Mouse (Mus musculus) layer of hippocampus, adult 18-20 months (tissue): Measurements from ENCODE around the gene Eno2. TPM values are rescaled to one million over a fixed set of nuclear protein-coding genes. Genes with fewer than 3 reads are reported as not detected.

ENCODE experiments used
- DNase-seq, 2 experiments: peaks; one replicate each; pipeline ENCODE4 v3.0.0; 2022; ENCODE audit warnings: low spot score in 2 of 2
- total RNA-seq, 2 experiments: library from RNA; stranded (reverse); gene quantifications; 2 replicates each; pipeline ENCODE4 v1.2.3; 2021

Eno2 gene
- total RNA-seq, 2 experiments from 2014 or later = 1,059 TPM

DNA sequence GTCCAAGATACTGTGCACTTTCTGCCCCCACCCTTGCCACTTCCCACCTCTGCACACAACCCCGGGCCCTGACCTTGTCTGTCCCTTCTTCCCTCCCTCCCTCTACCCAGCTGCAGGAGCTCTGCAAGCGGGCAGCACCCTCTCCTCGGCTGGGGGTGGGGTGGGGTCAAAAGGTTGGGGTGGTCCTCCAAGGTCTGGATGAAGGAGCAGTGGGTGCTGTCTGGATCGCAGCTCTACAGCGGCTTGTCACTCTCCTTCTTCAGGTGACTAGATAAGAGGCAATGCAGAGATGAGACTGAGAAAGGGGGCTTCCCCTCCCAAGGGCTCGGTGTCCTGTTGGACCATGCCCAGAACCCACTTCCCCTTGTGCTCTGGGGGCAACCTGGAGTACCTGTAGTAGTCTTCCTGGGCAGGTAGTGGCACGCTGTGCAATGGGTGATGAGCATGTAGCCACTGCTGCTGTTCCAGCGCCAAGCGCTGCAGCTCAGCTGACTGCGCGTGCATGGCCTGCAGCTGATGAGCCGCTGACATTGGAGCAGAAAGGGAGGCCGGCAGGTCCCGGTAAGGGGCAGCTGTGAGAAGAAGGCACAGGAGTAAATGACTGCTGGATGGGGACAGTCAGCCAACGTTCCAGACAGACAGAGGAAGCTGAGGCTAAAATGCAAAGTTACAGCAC lies 26.5 kb downstream of the Eno2 start:
- DNase-seq = no peak

DNA sequence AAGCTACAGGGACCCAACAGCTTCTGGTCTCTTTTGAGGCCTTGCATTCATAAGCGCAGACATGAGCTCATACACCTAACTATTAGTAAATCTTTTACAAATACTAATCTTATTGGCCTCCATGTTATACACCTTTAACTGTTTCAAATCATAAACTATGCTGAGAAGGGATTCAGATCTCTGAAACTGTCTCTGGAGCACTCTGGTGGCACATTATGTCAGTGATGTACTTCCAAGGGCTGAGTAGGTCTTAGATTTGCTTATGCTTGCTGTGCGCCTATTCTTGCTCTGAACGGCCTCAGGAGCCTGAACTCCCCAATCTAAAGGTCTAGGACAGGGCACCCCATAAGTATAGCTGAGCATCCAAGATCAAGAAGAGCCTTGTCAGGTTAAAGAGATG lies 27.6 kb downstream of the Eno2 start:
- no peak for DNase-seq

DNA sequence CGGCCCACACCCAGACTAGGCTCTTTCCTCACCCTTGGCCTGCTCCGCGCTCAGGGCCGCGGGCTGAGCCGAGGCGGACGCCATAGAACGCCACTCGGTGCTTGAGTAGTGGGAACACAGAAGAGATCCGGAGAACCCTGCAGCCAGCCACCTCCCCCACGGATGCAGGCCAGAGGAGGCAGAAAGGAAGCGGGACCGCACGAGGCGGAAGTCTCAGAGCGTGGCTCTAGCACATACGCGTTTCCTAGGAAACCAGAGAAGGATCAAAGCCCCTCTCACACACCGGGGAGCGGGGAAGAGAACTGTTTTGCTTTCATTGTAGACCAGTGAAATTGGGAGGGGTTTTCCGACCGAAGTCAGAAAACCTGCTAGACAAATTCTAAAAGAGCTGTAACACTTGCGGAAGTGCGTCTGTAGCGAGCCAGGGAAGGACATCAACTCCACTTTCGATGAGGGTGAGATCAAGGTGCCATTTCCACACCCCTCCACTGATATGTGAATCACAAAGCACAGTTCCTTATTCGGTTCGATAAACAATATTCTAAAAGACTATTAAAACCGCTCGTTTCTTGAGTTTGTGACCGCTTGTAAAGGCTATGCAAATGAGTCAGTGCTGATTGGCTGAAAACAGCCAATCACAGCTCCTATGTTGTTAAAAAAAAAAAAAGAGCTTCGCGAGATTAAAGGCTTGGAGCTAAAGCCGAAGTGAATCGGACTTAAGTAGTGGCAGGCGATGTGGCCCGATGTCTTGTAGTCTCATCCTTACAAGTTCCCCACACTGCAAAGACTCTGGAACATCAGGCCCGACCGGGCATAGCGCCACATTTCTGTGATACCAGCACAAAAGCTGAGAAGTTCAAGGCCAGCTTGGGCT lies 28.3 kb downstream of the Eno2 start, which contains the start of gene Grcc10:
Grcc10 (minus strand) TSS at position 487 of the 874 bp plus-strand sequence.
- DNase-seq = peak; percentile 87 to 91

DNA sequence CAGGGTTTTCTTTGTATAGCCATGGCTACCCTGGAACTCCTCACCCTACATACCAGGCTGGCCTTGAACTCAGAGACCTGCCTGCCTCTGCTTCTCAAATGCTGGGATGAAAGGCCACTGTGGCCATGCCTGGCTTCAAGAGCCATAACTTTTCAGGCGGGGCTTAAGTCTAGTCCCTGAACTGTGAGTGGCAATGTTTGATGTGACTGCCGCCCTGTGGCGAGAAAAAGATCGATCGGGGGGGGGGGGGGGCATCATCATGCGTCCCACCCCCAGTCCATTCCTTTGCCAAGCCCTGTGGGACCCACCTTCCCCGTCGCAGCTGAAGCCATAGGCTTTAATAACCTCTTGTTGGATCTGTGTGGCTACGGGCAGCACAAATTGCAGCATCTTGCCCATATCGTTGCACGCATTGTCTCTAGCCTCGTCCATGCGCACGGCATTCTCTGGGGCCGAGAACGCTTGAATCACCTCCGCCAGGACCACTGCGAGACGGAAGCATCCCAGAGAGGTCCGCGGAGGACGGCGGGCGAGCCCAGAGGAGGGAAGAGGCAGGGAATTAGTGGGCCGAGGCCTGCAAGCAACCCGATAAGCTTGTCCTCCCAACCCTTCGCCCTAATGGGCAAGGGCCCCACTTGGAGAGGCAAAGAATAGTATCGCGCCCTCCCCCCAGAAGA lies 29.1 kb downstream of the Eno2 start:
- peak in 1 of 2 experiments; percentile 60 for DNase-seq

DNA sequence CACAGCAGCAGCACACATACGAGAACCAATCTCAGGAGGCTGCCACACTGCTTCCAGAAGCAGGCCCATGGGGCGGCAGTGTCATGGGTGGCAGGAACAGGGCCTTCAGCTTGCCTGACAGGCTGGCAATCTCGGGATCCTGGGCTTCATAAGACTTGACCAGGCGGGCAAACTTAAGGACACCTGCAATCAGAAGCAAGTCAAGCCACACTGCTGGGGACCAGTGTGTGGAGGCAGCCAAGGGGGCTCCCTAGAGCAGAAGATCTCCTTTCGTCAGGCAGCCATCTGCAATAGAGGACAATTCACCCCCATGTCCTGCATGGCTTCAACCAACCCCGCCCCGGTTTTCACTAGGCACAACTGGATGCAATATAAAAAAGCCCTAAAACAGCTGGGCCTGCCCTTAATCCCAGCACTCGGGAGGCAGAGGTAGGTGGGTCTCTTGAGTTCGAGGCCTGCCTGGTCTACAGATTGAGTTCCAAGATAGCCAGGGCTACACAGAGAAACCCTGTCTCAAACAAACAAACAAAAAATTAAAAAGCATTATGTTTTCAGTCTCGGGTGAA lies 30.2 kb downstream of the Eno2 start:
- no peak for DNase-seq

DNA sequence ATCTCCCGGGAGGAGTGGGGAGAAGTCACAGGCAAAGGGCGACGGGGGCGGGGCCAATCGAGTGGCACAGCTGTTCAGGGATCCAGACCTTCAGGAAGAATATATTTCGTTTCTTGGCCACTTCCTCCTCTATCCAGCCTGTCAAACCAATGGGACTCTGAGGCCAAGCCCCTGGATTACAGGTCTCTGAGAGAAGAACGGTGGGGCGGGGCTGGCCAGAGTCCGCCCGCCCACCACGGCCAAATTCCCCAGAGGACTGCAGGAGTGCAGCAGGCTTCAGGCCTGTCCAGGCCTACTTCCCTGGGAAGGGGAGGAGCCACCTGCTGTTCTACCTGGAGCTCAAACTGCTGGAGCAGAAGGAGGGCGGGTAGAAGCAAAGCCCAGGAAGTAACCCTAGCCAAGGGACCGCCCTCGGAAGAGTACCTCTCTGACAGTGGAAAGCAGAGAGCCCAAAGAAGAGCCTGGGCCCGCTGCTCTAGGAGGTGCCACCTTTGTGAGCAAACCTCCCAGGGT lies 30.9 kb downstream of the Eno2 start, which contains the start of gene Ptpn6:
Ptpn6 (minus strand) TSS at position 204 of the 513 bp plus-strand sequence.
- DNase-seq = no peak

DNA sequence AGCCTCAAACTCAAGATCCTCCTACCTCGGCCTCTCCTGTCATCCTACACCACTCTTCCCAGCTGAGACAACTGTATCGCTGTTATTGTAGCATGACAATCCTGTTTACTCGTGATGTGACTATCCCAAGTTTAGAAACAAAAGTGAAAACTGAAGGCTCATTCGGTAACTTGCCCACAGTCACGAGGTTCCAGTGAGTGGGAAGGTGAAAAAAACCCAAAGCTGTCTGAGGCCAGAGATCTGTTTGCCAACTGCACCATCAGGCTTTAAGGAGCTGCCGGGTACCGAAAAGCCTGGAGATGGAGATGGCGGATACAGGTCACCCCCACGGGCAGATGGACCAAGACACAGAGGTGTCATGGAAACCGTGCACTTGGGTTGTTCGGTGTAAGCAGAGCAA lies 32.4 kb downstream of the Eno2 start:
- DNase-seq = no peak

DNA sequence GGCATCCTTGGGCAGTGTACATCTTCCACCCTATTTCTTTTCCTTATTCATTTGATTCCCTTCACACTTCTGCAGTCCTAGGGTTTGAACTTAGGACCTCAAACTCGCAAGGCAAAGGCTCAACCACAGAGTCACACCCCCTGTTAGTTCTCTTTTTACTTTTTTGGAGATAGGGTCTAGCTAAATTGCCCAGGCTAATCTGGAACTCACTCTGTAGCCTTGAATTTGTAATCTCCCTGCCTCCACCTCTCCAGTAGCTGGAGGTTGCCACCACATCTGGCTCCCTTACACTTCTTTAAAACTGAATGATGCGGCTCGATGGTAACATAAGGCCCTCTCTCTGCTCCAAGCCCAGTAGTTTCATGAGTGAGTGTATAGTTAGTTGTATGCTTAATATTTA lies 35.1 kb downstream of the Eno2 start:
- DNase-seq = no peak

DNA sequence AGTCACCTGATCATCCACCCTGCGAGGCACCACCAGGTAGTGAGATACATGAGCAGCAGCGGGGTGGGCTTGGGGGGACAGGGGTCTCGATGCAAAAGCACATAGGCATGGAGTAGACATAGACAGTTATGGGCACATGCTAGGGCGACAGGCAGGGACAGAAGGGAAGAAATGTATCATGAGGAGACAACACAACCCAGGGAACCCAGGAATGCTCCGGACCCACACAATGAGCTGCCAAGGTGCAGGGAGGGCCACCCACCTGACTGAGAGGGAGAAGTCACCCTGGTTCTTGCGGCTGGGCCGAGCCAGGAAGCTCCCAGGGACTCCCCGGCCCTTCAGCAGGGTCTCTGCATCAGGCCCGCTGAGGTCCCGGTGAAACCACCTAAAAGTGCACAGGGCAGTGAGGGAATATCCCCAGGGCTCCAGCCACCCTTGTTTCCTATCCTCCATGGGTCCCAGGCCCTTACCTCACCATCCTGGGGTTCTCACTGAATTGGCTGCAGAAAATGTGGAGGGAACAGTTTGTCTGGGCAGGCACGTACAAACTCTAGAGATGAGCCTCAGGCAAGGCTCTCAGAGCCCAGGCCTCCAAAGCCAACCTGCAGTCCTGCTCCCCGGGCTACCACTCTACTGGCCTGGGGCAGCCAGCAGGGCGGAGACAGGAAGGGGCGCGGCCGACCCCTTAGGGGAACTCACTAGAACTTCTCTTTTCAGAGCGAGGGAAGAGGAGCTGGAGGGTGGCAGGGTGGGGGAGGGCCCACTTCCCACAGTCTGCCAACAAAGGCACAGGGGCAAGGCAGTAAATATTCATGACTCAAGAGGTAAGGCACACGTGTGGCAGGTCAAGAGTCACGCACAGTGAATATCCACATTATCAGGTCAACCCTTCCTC lies 36.8 kb downstream of the Eno2 start:
- DNase-seq = no peak

DNA sequence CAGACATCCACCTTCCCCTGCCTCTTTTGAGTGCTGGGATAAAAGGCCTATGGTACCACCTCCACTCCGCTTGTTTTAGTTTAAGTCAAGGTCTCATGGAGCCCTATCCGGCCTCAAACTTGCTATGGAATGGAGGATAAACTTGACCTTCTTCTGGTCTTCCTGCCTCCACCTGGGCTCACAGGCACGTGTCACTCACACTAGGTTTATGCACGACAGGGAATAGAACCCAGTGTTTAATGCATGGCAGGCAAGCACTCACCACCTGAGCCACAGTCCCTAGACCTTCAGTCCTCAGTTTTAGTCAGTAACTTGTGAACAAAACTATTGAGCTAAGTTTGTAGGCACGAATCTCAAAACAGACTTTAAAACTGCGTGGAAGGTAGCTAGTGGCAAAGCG lies 38.4 kb downstream of the Eno2 start:
- DNase-seq = no peak

DNA sequence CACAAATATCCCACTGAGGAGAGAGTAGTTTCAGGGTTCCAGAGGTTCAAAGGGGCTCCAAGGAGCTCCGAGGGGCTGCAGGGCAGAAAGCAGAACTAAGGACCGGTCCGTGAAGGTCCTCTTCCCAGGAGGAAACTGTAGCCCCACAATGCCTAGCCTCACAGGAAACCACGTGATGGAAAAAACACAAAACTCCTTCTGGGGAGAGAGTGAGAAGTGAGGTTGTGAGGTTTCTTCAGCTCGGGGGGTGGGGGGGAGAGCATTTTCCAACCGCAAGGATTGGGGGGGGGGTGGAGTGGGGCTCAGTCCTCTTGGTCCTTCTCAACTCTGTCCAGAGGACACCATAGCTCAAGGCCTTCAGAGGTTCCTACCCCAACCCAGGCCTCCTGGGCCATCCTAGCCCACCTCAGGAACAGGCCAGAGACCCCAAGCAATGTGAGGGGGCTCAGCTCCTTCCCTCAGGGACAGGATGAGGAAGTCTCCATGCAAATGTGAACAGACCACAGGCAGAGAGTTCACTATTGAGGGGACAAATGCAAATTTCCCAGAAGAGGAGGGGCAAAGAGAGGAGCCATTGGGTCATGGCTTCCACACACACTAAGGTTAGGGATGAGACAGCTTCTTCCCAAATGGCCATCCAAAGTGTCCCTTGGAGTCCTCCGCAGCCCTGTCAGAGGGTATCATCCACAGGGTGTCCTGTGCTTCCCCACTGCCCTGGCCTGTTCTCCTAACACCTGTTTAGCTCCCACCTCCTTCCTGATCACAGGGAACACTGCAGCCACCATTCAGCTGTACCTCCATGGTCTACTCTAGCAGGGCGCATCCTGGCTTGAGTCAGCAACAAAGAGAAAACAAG lies 39.4 kb downstream of the Eno2 start:
- DNase-seq = no peak

DNA sequence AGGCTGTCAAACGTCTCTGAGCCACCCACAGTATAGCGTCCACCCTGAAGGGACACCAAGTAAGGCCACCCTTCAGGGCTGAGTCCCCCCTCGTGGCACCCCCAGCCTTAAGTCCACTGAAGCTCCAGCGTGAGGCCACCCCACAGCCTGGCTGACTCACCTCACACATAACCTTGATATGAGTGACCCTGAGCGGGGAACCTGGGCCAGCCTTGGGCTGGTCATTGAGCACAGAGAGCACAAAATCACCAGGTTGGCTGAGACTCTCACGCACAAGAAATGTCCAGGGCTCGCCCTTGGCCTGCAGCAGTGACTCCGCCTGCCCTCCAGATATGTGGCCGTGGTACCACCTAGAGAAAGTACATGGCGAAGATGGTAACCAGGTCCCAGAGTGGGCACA lies 40.9 kb downstream of the Eno2 start:
- DNase-seq = no peak

DNA sequence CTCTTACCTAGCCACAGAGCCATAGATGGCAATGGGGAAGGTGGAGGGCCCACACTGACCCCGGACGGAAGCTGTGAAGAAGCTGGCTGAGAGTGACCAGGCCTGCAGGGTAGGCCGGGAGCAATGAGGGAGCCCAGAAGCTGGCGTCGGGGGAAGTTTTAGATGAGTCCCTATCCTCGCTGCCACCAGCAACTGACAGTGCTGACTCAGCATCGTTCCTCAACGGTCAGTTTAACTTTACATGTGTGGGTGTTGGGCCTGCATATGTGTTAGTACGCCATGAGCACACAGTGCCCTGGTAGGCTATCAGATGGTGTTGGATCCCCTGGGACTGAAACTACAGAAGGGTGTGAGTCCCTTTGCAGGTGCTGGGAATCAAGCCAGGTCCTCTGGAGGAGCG lies 45.0 kb downstream of the Eno2 start:
- no peak for DNase-seq

DNA sequence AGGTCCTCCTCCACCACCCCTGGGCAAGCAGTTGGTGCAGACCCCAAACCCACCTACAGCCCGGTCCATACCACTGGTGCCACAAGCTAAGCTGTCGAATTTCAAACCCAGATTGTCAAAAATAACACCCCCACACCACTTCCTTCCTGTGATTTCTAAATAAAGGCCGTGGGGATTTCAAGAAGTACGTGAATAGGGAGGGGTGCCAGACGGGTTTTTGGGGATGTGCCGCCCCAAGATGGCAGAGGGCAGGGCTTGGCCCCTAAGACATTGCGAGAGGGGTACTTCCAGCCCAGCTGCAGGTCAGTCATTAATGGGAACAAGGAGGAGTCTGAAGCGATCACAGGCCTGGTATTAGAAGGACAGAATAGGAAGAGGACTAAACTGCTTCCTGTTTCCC lies 45.9 kb downstream of the Eno2 start:
- DNase-seq = no peak

DNA sequence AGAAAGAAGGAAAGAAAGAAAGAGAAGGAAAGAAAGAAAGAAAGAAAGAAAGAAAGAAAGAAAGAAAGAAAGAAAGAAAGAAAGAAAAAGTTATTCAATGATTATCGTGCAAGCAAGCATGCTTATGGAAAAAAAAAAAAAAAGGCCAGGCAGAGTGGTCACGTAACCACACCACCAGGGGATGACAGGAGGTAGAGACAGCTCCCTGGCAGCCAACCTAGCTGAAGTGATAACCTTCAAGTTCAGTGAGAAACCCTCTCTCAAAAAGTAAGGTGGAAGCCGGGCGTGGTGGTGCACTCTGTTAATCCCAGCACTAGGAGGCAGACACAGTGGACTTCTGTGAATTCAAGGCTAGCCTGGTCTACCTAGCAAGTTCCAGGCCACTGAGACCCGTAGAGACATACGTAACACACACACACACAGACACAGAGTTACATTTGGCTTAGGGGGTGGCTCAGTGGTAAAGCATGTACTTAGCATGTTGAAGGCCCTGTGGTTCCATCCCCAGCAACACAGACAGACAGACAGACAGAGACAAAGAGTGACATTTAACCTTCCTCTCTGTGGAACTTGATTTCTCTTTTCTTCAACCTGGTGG lies 46.5 kb downstream of the Eno2 start:
- DNase-seq = no peak

DNA sequence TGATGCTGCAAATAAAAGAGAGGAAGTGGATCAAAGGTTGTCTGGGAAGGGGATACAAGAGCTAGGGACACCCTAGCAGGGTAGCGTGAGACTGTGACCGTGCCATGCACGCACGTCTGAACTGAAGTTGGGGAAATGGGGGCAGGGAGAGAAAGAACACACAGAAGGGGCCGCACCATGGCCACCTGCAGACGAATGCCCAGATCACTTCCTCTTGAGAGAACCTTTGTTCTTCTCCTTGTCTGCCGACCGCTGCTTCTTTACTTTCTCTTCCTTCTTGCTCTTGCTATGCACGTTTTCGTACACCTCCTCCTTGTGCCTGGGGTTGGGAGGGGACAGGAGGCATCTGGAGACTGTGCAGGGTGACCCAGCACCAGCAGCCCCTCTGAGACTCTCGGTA lies 48.6 kb downstream of the Eno2 start:
- DNase-seq = no peak

DNA sequence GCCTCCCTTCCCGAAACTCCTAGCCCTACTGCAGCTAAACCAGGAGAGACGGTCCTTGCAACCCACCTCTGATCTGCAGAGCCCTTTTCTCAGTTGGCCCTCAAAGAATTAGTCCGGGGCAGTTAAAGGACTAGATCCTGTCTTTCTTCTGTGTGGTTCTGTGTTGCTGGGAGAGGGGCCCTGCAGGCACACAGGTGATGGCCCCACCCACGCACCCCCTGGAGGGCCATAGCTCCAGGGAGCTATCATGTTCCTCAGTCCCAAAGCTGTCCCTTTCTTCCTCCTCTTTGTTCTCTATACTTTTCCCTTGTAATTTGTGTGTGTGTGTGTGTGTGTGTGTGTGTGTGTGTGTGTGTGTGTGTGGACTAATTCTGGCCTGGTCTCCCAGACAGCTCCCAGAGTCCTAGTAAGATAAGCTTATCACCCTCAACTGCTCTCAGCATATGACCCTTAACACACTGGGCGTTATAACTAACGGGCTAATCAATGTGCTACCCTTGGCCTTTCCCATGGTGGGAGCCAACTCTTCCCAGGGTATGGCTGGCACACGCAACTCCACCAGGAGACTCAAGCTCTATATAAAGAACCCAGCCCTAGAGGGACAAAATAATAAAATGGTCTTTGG lies 50.0 kb downstream of the Eno2 start:
- no peak for DNase-seq

DNA sequence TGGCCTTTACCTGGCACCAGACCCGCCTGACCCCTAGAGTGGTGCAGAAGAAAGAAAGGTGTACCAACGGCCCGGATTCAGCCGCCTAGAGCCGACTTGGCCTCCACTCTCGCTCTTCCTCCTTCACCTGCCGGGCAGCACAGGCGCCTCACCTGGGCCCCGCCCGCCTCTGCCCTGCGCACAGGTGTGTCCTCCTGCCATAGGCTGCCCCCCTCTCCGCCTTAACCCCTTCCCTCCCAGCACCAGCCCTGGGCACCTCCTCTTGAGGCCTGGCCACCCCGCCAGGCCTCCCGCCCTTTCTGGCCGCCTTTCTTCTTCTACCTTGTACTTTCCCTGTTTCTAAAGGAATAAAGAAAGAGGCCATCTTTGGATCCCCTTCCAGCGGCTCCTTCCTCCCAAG lies 50.8 kb downstream of the Eno2 start:
- DNase-seq = no peak

DNA sequence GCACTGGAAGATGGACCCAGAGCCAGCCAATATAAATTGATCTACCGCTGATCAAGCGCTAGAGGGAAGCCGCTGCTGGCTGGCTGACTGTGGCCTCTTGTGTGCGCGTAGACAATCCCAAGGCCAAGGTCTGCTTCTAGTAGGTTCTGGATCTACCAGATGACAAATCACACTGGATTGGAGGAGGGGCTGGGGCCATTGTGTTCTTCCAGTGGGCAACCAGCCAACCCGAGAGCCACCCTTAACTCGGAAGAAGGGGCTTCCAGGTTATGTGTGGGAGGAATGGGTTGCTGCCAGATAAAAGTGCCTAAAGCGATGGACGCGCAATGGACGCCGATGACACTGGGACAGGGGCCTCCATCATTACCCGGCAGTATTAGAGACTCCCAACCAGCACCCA lies 51.5 kb downstream of the Eno2 start:
- no peak for DNase-seq
